Mouse (Mus musculus) limb, embryonic 13.5 days (tissue): ENCODE measurements at regions not wholly inside any gene's neighbourhood (a gene's known extent, or its start where the extent isn't known, plus 50 kb on each side); places are given as distances from the start of the nearest gene placed in this dataset.

ENCODE experiments used
- ATAC-seq: fragments of 200-750 bp; cut with Nextera tagmentation; 2 replicates; pipeline ENCODE4 v1.8.0; 2017; ENCODE audit warnings: low read depth, moderate number of reproducible peaks, moderate TSS enrichment; ENCODE audit not compliant: low FRiP score
- H3K27ac ChIP-seq: fragments of 300-500 bp; sonication (generic); 2 replicates; pipeline ENCODE4 v1.5.1; 2015; ENCODE audit warnings: inconsistent platforms, mild to moderate bottlenecking, moderate library complexity
- H3K27me3 ChIP-seq: fragments of 300-500 bp; sonication (generic); 2 replicates; pipeline ENCODE4 v1.6.1; 2015; ENCODE audit warnings: mild to moderate bottlenecking, inconsistent platforms
- H3K36me3 ChIP-seq: fragments of 300-500 bp; sonication (generic); 2 replicates; pipeline ENCODE4 v1.6.1; 2015; ENCODE audit warnings: inconsistent platforms, mild to moderate bottlenecking, moderate library complexity
- H3K4me1 ChIP-seq: fragments of 300-500 bp; sonication (generic); 2 replicates; pipeline ENCODE4 v1.6.1; 2015; ENCODE audit warnings: inconsistent platforms
- H3K4me2 ChIP-seq: fragments of 300-500 bp; sonication (generic); replicated peaks from 2 replicates; pipeline ENCODE4 v1.6.1; 2015; ENCODE audit warnings: inconsistent platforms, mild to moderate bottlenecking, moderate library complexity
- H3K4me3 ChIP-seq: fragments of 300-500 bp; sonication (generic); 2 replicates; pipeline ENCODE4 v1.5.1; 2015; ENCODE audit warnings: moderate library complexity, mild to moderate bottlenecking, inconsistent platforms
- H3K9ac ChIP-seq: fragments of 300-500 bp; sonication (generic); 2 replicates; pipeline ENCODE4 v1.6.1; 2015; ENCODE audit warnings: mild to moderate bottlenecking, inconsistent platforms
- H3K9me3 ChIP-seq: fragments of 300-500 bp; sonication (generic); 2 replicates; pipeline ENCODE4 v1.6.1; 2016; ENCODE audit warnings: inconsistent platforms
- WGBS: fragments of 180-500 bp; shearing (Covaris S2); methylation state at CpG from one replicate; pipeline ENCODE4 v1.1.7; 2015; 5-methylcytosine and 5-hydroxymethylcytosine counted together

GRCm38 (mm10) chr19:21989857-21990256 lies 149.0 kb upstream of the Trpm3 start:
- H3K4me2 ChIP-seq: no peak overlapping the region
- H3K4me1 ChIP-seq: no peaks in the 10 kb centered on the region
- H3K9me3 ChIP-seq: no peaks in the 10 kb centered on the region
- H3K27ac ChIP-seq: no peak overlapping the region
- H3K4me3 ChIP-seq: no peak overlapping the region
- H3K36me3 ChIP-seq: no peaks in the 10 kb centered on the region
- 74% methylated on average over 4 of the region's 4 CpGs for WGBS
- H3K9ac ChIP-seq: no peak overlapping the region
- no peak for ATAC-seq
- H3K27me3 ChIP-seq: no peaks in the 10 kb centered on the region

- ATAC-seq: no peak
- H3K36me3 ChIP-seq: no peaks in the 10 kb centered on the region
- H3K9ac ChIP-seq: no peak overlapping the region
- H3K4me3 ChIP-seq: no peak overlapping the region
- H3K4me1 ChIP-seq: no peaks in the 10 kb centered on the region
- no peaks in the 10 kb centered on the region for H3K9me3 ChIP-seq
- no peaks in the 10 kb centered on the region for H3K27me3 ChIP-seq
- H3K4me2 ChIP-seq: no peak overlapping the region
- H3K27ac ChIP-seq: no peak overlapping the region
- 80% methylated on average over 4 of the region's 4 CpGs for WGBS
These were observed 147.9 kb upstream of the Trpm3 start for GRCm38 (mm10) chr19:21990970-21991369.

- no peak overlapping the region for H3K9ac ChIP-seq
- no peaks in the 10 kb centered on the region for H3K36me3 ChIP-seq
- H3K27me3 ChIP-seq: no peaks in the 10 kb centered on the region
- ATAC-seq: no peak
- no peaks in the 10 kb centered on the region for H3K4me1 ChIP-seq
- no peak overlapping the region for H3K4me3 ChIP-seq
- no peak overlapping the region for H3K27ac ChIP-seq
- H3K9me3 ChIP-seq: no peaks in the 10 kb centered on the region
- no peak overlapping the region for H3K4me2 ChIP-seq
These were observed 147.4 kb upstream of the Trpm3 start for GRCm38 (mm10) chr19:21991413-21991812.

- no peak overlapping the region for H3K27ac ChIP-seq
- H3K36me3 ChIP-seq: no peaks in the 10 kb centered on the region
- no peak overlapping the region for H3K4me3 ChIP-seq
- H3K27me3 ChIP-seq: no peaks in the 10 kb centered on the region
- H3K9ac ChIP-seq: no peak overlapping the region
- H3K4me1 ChIP-seq: no peaks in the 10 kb centered on the region
- WGBS: 70% methylated on average over 5 of the region's 5 CpGs
- no peak for ATAC-seq
- no peaks in the 10 kb centered on the region for H3K9me3 ChIP-seq
- no peak overlapping the region for H3K4me2 ChIP-seq
These were observed 139.2 kb upstream of the Trpm3 start for GRCm38 (mm10) chr19:21999621-22000020.

- Histone ChIP-seq H3K9me3 (no peaks in the 10 kb centered on the region), H3K27me3 (no peaks in the 10 kb centered on the region), H3K36me3 (no peaks in the 10 kb centered on the region), H3K4me1 (no peaks in the 10 kb centered on the region), H3K4me2 (no peak overlapping the region), H3K4me3 (no peak overlapping the region), H3K9ac (no peak overlapping the region), H3K27ac (no peak overlapping the region)
- ATAC-seq: no peak
- 86% methylated on average over 13 of the region's 13 CpGs for WGBS
These were observed 130.6 kb upstream of the Trpm3 start for GRCm38 (mm10) chr19:22008053-22008935.

- H3K27me3 ChIP-seq: no peaks in the 10 kb centered on the region
- no peak overlapping the region for H3K4me2 ChIP-seq
- H3K4me3 ChIP-seq: no peak overlapping the region
- no peaks in the 10 kb centered on the region for H3K4me1 ChIP-seq
- no peaks in the 10 kb centered on the region for H3K36me3 ChIP-seq
- no peak for ATAC-seq
- no peaks in the 10 kb centered on the region for H3K9me3 ChIP-seq
- 72% methylated on average over 5 of the region's 5 CpGs for WGBS
- H3K9ac ChIP-seq: no peak overlapping the region
- no peak overlapping the region for H3K27ac ChIP-seq
These were observed 128.6 kb upstream of the Trpm3 start for GRCm38 (mm10) chr19:22010239-22010638.

GRCm38 (mm10) chr19:22015854-22016610 lies 122.8 kb upstream of the Trpm3 start:
- Histone ChIP-seq H3K27ac (no peak overlapping the region), H3K9ac (no peak overlapping the region), H3K4me1 (no peaks in the 10 kb centered on the region), H3K9me3 (no peaks in the 10 kb centered on the region), H3K36me3 (no peaks in the 10 kb centered on the region), H3K27me3 (no peaks in the 10 kb centered on the region), H3K4me2 (no peak overlapping the region), H3K4me3 (no peak overlapping the region)
- ATAC-seq: no peak
- WGBS: 87% methylated on average over 3 of the region's 3 CpGs

- H3K4me2 ChIP-seq: no peak overlapping the region
- H3K4me3 ChIP-seq: no peak overlapping the region
- no peaks in the 10 kb centered on the region for H3K9me3 ChIP-seq
- WGBS: 73% methylated on average over 2 of the region's 2 CpGs
- no peak overlapping the region for H3K27ac ChIP-seq
- no peak overlapping the region for H3K9ac ChIP-seq
- H3K27me3 ChIP-seq: no peaks in the 10 kb centered on the region
- H3K36me3 ChIP-seq: no peaks in the 10 kb centered on the region
- ATAC-seq: no peak
- no peaks in the 10 kb centered on the region for H3K4me1 ChIP-seq
These were observed 121.4 kb upstream of the Trpm3 start for GRCm38 (mm10) chr19:22017425-22017824.

- Histone ChIP-seq H3K4me2 (no peak overlapping the region), H3K27me3 (no peaks in the 10 kb centered on the region), H3K27ac (no peak overlapping the region), H3K9ac (no peak overlapping the region), H3K9me3 (no peaks in the 10 kb centered on the region), H3K4me3 (no peak overlapping the region), H3K36me3 (no peaks in the 10 kb centered on the region), H3K4me1 (no peaks in the 10 kb centered on the region)
- no peak for ATAC-seq
These were observed 111.3 kb upstream of the Trpm3 start for GRCm38 (mm10) chr19:22027577-22027976.

GRCm38 (mm10) chr19:22047657-22048056 lies 91.2 kb upstream of the Trpm3 start:
- Histone ChIP-seq H3K27me3 (no peaks in the 10 kb centered on the region), H3K27ac (no peak overlapping the region), H3K9me3 (no peaks in the 10 kb centered on the region), H3K36me3 (no peaks in the 10 kb centered on the region), H3K4me1 (no peaks in the 10 kb centered on the region), H3K4me2 (no peak overlapping the region), H3K9ac (no peak overlapping the region), H3K4me3 (no peak overlapping the region)
- no peak for ATAC-seq
- WGBS: 62% methylated on average over 6 of the region's 6 CpGs

GRCm38 (mm10) chr19:22066302-22066701 lies 72.5 kb upstream of the Trpm3 start:
- H3K4me1 ChIP-seq: no peaks in the 10 kb centered on the region
- no peak overlapping the region for H3K9ac ChIP-seq
- no peaks in the 10 kb centered on the region for H3K36me3 ChIP-seq
- no peak for ATAC-seq
- H3K4me3 ChIP-seq: no peak overlapping the region
- H3K4me2 ChIP-seq: no peak overlapping the region
- H3K9me3 ChIP-seq: no peaks in the 10 kb centered on the region
- 85% methylated on average over 8 of the region's 8 CpGs for WGBS
- H3K27me3 ChIP-seq: no peaks in the 10 kb centered on the region
- no peak overlapping the region for H3K27ac ChIP-seq

- H3K4me3 ChIP-seq: no peak overlapping the region
- H3K36me3 ChIP-seq: no peaks in the 10 kb centered on the region
- no peak overlapping the region for H3K27ac ChIP-seq
- no peak for ATAC-seq
- no peak overlapping the region for H3K4me2 ChIP-seq
- no peak overlapping the region for H3K9ac ChIP-seq
- no peaks in the 10 kb centered on the region for H3K9me3 ChIP-seq
- no peaks in the 10 kb centered on the region for H3K4me1 ChIP-seq
- H3K27me3 ChIP-seq: no peaks in the 10 kb centered on the region
- WGBS: 85% methylated on average over 15 of the region's 15 CpGs
These were observed 68.4 kb upstream of the Trpm3 start for GRCm38 (mm10) chr19:22070246-22071030.
